Mouse (Mus musculus): ENCODE measurements at regions not wholly inside any gene's neighbourhood (a gene's known extent, or its start where the extent isn't known, plus 50 kb on each side); places are given as distances from the start of the nearest gene placed in this dataset.

GRCm38 (mm10) chr6:134320379-134320932, 75.7 kb upstream of the Bcl2l14 start:
- DNase-seq (ENCODE audit: low spot score in 2 of 2): peak in 1 of 2 experiments; percentile 25

DNA sequence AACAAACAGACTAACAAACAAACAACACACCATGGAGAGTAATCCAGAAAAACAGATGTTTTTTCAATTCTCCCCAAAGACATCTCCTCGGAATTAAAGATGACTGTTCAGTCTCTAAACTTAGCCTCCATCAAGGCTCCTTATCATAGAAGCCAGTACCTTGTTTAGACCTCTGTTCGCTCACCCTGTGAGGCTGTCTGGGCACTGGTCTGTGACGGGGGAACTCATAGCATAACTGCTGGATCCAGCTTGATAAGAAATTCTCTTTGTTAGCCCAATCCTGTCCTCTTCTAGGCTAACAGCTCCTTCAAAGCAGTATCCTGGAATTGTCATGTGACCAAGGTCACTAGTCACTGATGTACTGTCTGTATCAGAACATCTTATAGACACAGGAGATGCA, 72.1 kb upstream of the Bcl2l14 start:
- no peak for DNase-seq (ENCODE audit: low spot score in 2 of 2)

DNA sequence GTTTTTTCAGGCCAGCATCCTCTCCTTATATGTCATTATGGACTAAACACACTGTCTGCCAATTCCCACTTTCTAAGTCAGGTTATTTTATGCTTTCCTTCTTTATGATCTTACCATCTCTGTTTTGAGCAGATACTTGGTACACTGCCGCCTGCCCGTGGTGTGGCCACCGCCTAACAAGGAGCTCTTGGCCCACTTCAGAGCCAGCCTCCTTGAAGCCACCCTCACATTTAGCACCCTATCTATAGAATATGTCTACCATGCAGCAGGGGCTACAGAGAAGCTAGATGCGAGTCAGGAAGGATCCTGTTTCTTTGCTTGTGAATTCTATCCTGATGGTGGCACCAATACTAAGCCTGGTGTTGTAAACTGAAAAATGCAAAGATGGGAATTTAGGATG, 70.6 kb upstream of the Bcl2l14 start:
- no peak for DNase-seq (ENCODE audit: low spot score in 2 of 2)

DNA sequence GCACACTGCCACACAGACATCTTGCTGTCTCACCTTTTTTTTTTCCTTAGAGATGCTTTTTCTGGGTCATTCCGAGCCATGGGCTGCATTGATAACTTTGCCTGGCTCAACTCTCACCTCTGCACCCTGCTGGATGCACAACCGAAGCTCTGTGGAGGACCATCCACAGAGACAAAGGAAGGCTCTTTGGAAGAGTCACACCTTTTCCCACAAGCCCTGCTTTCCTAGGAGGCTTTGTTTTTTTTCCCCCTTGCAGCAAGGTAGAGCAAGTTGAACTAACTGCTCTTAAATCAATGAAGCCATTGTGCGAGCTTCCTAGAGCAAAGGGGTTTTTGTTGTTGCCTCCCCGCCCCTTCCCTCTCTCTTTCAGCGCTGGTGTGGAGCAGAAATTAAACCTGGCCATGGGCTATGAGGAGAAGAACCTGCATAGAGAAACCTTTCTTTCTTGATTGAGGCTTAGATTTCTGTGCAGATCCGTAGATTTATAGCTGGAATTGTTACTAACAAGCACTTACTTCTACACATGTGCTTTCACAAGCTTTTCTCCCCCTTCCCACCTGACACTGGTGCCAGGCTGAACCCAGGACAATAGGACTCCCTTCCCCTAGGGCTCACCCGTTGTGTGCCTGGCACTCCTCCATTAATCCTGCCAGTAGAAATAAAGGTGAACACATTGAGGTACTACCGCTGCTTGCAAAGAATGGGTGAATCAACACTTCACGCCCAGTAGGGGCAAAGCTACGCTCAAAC, 66.4 kb upstream of the Bcl2l14 start:
- DNase-seq (ENCODE audit: low spot score in 2 of 2): no peak

GRCm38 (mm10) chr6:134330300-134330640, 65.8 kb upstream of the Bcl2l14 start:
- no peak for DNase-seq (ENCODE audit: low spot score in 2 of 2)

GRCm38 (mm10) chr6:134332718-134333432, 63.2 kb upstream of the Bcl2l14 start:
- DNase-seq (ENCODE audit: low spot score in 2 of 2): no peak

DNA sequence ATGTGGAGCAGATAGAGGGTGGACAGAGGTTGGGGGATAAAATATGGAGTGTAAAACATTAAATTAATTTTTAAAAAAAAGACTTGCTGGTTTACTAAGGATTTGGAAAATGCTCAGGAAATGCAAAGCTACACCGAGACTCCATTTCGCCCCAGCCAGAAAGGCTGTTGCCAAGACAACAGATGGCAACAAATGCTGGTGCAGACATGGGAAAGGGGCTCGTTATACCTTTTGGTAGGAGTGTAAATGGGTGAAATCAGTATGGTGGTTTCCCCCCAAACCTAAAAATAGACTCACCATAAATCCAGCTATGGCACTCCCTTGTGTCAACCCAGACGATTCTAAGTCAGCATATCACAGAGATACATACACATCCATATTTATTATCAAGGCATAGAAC, 60.4 kb upstream of the Bcl2l14 start:
- no peak for DNase-seq (ENCODE audit: low spot score in 2 of 2)

GRCm38 (mm10) chr6:134342796-134343605, 53.1 kb upstream of the Bcl2l14 start:
- no peak for DNase-seq (ENCODE audit: low spot score in 2 of 2)

GRCm38 (mm10) chr6:134343606-134343901, 52.6 kb upstream of the Bcl2l14 start:
- DNase-seq (ENCODE audit: low spot score in 2 of 2): no peak

All from layer of hippocampus, postnatal 10 days (tissue).